Mouse (Mus musculus): ENCODE measurements around the gene Ppil1. TPM values are rescaled to one million over a fixed set of nuclear protein-coding genes. Genes with fewer than 3 reads are reported as not detected.
A peak's percentile ranks its signal among the peaks of the same experiment; 100 is the strongest.

Gene Ppil1
- polyA plus RNA-seq, 1 experiment from 2014 or later: 186 TPM

GRCm38 (mm10) chr17:29291793-29292192 lies 27.8 kb upstream of the Ppil1 start:
- Histone ChIP-seq H3K9ac (replicated peaks; ENCODE audit: low read length) (no peak overlapping the region), H3K4me2 (replicated peaks; ENCODE audit: low read depth, low read length) (no peak overlapping the region), H3K36me3 (ENCODE audit: insufficient read depth, low read length) (no peaks in the 10 kb centered on the region), H3K27ac (ENCODE audit: low read length) (no peak overlapping the region), H3K27me3 (ENCODE audit: insufficient read depth, low read length) (no peaks in the 10 kb centered on the region), H3K9me3 (ENCODE audit: low read length) (no peaks in the 10 kb centered on the region), H3K4me1 (ENCODE audit: insufficient read depth, low read length) (peaks cover 25% of the 10 kb centered on the region), H3K4me3 (ENCODE audit: low read length) (no peak overlapping the region)
- WGBS: 82% methylated on average over 7 of the region's 7 CpGs
- ATAC-seq (ENCODE audit: low FRiP score, low TSS enrichment): no peak

- Histone ChIP-seq H3K4me3 (ENCODE audit: low read length) (no peak overlapping the region), H3K4me2 (replicated peaks; ENCODE audit: low read depth, low read length) (no peak overlapping the region), H3K27me3 (ENCODE audit: insufficient read depth, low read length) (no peaks in the 10 kb centered on the region), H3K36me3 (ENCODE audit: insufficient read depth, low read length) (peaks cover 27% of the 10 kb centered on the region), H3K9ac (replicated peaks; ENCODE audit: low read length) (no peak overlapping the region), H3K4me1 (ENCODE audit: insufficient read depth, low read length) (peaks cover 4% of the 10 kb centered on the region; the same call in 1 of the 2 replicates), H3K27ac (ENCODE audit: low read length) (no peak overlapping the region), H3K9me3 (ENCODE audit: low read length) (no peaks in the 10 kb centered on the region)
- WGBS: 81% methylated on average over 21 of the region's 21 CpGs
- no peak for ATAC-seq (ENCODE audit: low FRiP score, low TSS enrichment)
Measured at GRCm38 (mm10) chr17:29282216-29282952, 18.4 kb upstream of the Ppil1 start.

GRCm38 (mm10) chr17:29281541-29281940 lies 17.6 kb upstream of the Ppil1 start:
- H3K27me3 ChIP-seq (ENCODE audit: insufficient read depth, low read length): no peaks in the 10 kb centered on the region
- no peak overlapping the region for H3K9ac ChIP-seq (replicated peaks; ENCODE audit: low read length)
- ATAC-seq (ENCODE audit: low FRiP score, low TSS enrichment): no peak
- peaks cover 25% of the 10 kb centered on the region for H3K36me3 ChIP-seq (ENCODE audit: insufficient read depth, low read length)
- H3K9me3 ChIP-seq (ENCODE audit: low read length): no peaks in the 10 kb centered on the region
- no peak overlapping the region for H3K4me3 ChIP-seq (ENCODE audit: low read length)
- no peak overlapping the region for H3K27ac ChIP-seq (ENCODE audit: low read length)
- 88% methylated on average over 5 of the region's 5 CpGs for WGBS
- no peak overlapping the region for H3K4me2 ChIP-seq (replicated peaks; ENCODE audit: low read depth, low read length)
- peaks cover 10% of the 10 kb centered on the region; the same call in 1 of the 2 replicates for H3K4me1 ChIP-seq (ENCODE audit: insufficient read depth, low read length)

GRCm38 (mm10) chr17:29280422-29280821 lies 16.4 kb upstream of the Ppil1 start:
- no peak for ATAC-seq (ENCODE audit: low FRiP score, low TSS enrichment)
- Histone ChIP-seq H3K9me3 (ENCODE audit: low read length) (no peaks in the 10 kb centered on the region), H3K4me2 (replicated peaks; ENCODE audit: low read depth, low read length) (no peak overlapping the region), H3K9ac (replicated peaks; ENCODE audit: low read length) (no peak overlapping the region), H3K27ac (ENCODE audit: low read length) (no peak overlapping the region), H3K27me3 (ENCODE audit: insufficient read depth, low read length) (no peaks in the 10 kb centered on the region), H3K4me1 (ENCODE audit: insufficient read depth, low read length) (peaks cover 10% of the 10 kb centered on the region; the same call in 1 of the 2 replicates), H3K36me3 (ENCODE audit: insufficient read depth, low read length) (peaks cover 22% of the 10 kb centered on the region), H3K4me3 (ENCODE audit: low read length) (no peak overlapping the region)
- 84% methylated on average over 5 of the region's 5 CpGs for WGBS

GRCm38 (mm10) chr17:29273889-29274288 lies 9.9 kb upstream of the Ppil1 start:
- H3K9ac ChIP-seq (replicated peaks; ENCODE audit: low read length): no peak overlapping the region

GRCm38 (mm10) chr17:29273156-29273555 lies 9.2 kb upstream of the Ppil1 start:
- Histone ChIP-seq H3K36me3 (ENCODE audit: insufficient read depth, low read length) (no peaks in the 10 kb centered on the region), H3K27ac (ENCODE audit: low read length) (no peak overlapping the region), H3K4me1 (ENCODE audit: insufficient read depth, low read length) (peaks cover 23% of the 10 kb centered on the region), H3K9me3 (ENCODE audit: low read length) (no peaks in the 10 kb centered on the region), H3K27me3 (ENCODE audit: insufficient read depth, low read length) (no peaks in the 10 kb centered on the region), H3K4me2 (replicated peaks; ENCODE audit: low read depth, low read length) (no peak overlapping the region), H3K4me3 (ENCODE audit: low read length) (no peak overlapping the region), H3K9ac (replicated peaks; ENCODE audit: low read length) (no peak overlapping the region)
- ATAC-seq (ENCODE audit: low FRiP score, low TSS enrichment): no peak
- WGBS: 81% methylated on average over 7 of the region's 7 CpGs

More at GRCm38 (mm10) chr17:29273889-29274288, 9.9 kb upstream of the Ppil1 start:
- peak overlapping the region; percentile 54; the same call in 1 of the 2 replicates for H3K27ac ChIP-seq (ENCODE audit: low read length)
- no peak overlapping the region for H3K4me3 ChIP-seq (ENCODE audit: low read length)
- H3K36me3 ChIP-seq (ENCODE audit: insufficient read depth, low read length): 0 out of 2 replicates have a peak, but pooled peaks cover 2% of the 10 kb centered on the region
- H3K4me2 ChIP-seq (replicated peaks; ENCODE audit: low read depth, low read length): no peak overlapping the region
- no peak for ATAC-seq (ENCODE audit: low FRiP score, low TSS enrichment)
- H3K4me1 ChIP-seq (ENCODE audit: insufficient read depth, low read length): peaks cover 21% of the 10 kb centered on the region
- H3K9me3 ChIP-seq (ENCODE audit: low read length): no peaks in the 10 kb centered on the region
- no peaks in the 10 kb centered on the region for H3K27me3 ChIP-seq (ENCODE audit: insufficient read depth, low read length)
- WGBS: 72% methylated on average over 11 of the region's 11 CpGs

GRCm38 (mm10) chr17:29270148-29270698 lies 6.2 kb upstream of the Ppil1 start:
- ATAC-seq (ENCODE audit: low FRiP score, low TSS enrichment): no peak

GRCm38 (mm10) chr17:29269349-29269706 lies 5.3 kb upstream of the Ppil1 start:
- Histone ChIP-seq H3K27me3 (ENCODE audit: insufficient read depth, low read length) (no peaks in the 10 kb centered on the region), H3K4me1 (ENCODE audit: insufficient read depth, low read length) (peaks cover 21% of the 10 kb centered on the region), H3K9ac (replicated peaks; ENCODE audit: low read length) (peak overlapping the region; percentile 95), H3K27ac (ENCODE audit: low read length) (peak overlapping the region; percentile 94), H3K36me3 (ENCODE audit: insufficient read depth, low read length) (no peaks in the 10 kb centered on the region), H3K4me3 (ENCODE audit: low read length) (peak overlapping the region; percentile 87), H3K9me3 (ENCODE audit: low read length) (no peaks in the 10 kb centered on the region), H3K4me2 (replicated peaks; ENCODE audit: low read depth, low read length) (peak overlapping the region; percentile 72)
- WGBS: 20% methylated on average over 10 of the region's 10 CpGs
- ATAC-seq (ENCODE audit: low FRiP score, low TSS enrichment): no peak

More at GRCm38 (mm10) chr17:29270148-29270698, 6.2 kb upstream of the Ppil1 start:
- no peaks in the 10 kb centered on the region for H3K36me3 ChIP-seq (ENCODE audit: insufficient read depth, low read length)
- no peak overlapping the region for H3K4me2 ChIP-seq (replicated peaks; ENCODE audit: low read depth, low read length)
- no peak overlapping the region for H3K27ac ChIP-seq (ENCODE audit: low read length)
- no peaks in the 10 kb centered on the region for H3K9me3 ChIP-seq (ENCODE audit: low read length)
- H3K27me3 ChIP-seq (ENCODE audit: insufficient read depth, low read length): no peaks in the 10 kb centered on the region
- H3K9ac ChIP-seq (replicated peaks; ENCODE audit: low read length): no peak overlapping the region
- 90% methylated on average over 9 of the region's 9 CpGs for WGBS
- H3K4me1 ChIP-seq (ENCODE audit: insufficient read depth, low read length): peaks cover 17% of the 10 kb centered on the region
- H3K4me3 ChIP-seq (ENCODE audit: low read length): no peak overlapping the region

GRCm38 (mm10) chr17:29268682-29269348 lies 4.8 kb upstream of the Ppil1 start, which contains the start of gene BC004004:
Gene BC004004, plus strand, starts transcription at chr17:29268788.
- Histone ChIP-seq H3K4me2 (replicated peaks; ENCODE audit: low read depth, low read length) (peak within 1 kb of the TSS; percentile 72), H3K9me3 (ENCODE audit: low read length) (no peaks in the 10 kb centered on the region), H3K36me3 (ENCODE audit: insufficient read depth, low read length) (no peaks in the 10 kb centered on the region), H3K9ac (replicated peaks; ENCODE audit: low read length) (peak within 1 kb of the TSS; percentile 95), H3K27ac (ENCODE audit: low read length) (peak within 1 kb of the TSS; percentile 94), H3K27me3 (ENCODE audit: insufficient read depth, low read length) (no peaks in the 10 kb centered on the region), H3K4me1 (ENCODE audit: insufficient read depth, low read length) (peaks cover 22% of the 10 kb centered on the region), H3K4me3 (ENCODE audit: low read length) (peak within 1 kb of the TSS; percentile 87)
- under 1% methylated on average over 60 of the region's 63 CpGs for WGBS
- peak; percentile 92 for ATAC-seq (ENCODE audit: low FRiP score, low TSS enrichment)

All from kidney, embryonic 16.5 days (tissue).